ENCODE assay signal across 10 mouse cellular contexts in genomic region chr5:76857103-76858015, GRCm38 (mm10). TPM values are rescaled to one million over a fixed set of nuclear protein-coding genes. Genes with fewer than 3 reads are reported as not detected.
A peak's percentile ranks its signal among the peaks of the same experiment; 100 is the strongest.
DNase-seq lines count a peak whose midpoint lies in the region; ATAC-seq and TF ChIP-seq lines count a peak whose summit lies in the region.
"Had no signal": no experiment of that assay in that cellular context is flagged by ENCODE, and none has a peak within 500 bp of the region (broad histone marks: within the 10 kb centered on the region; RNA-seq: fewer than 3 reads in every experiment).

No protein-coding gene starts in this region.

- no peak for DNase-seq in heart, adult 11 months
- no peak for DNase-seq in heart, postnatal 0 days (ENCODE audit: low spot score)
- DNase-seq in cerebellum, adult 18-20 months: no peak
- no peak for DNase-seq in frontal cortex, postnatal 14 days (ENCODE audit: low spot score in 2 of 2)
- DNase-seq in thymus, postnatal 25 days: no peak

- no peaks in the 10 kb centered on the region for H3K9me3 ChIP-seq in heart, embryonic 12.5 days (replicated peaks)
- no peaks in the 10 kb centered on the region for H3K9me3 ChIP-seq in heart, postnatal 0 days (replicated peaks; ENCODE audit: control insufficient read depth, low read length)

- peak overlapping the region; percentile 67 for H3K4me3 ChIP-seq in heart, embryonic 12.5 days
- H3K4me3 ChIP-seq in brown adipose tissue, adult 24 weeks (ENCODE audit: insufficient read depth, low read depth, low read length): peak overlapping the region; percentile 16; the same call in 1 of the 2 replicates
- peak overlapping the region; percentile 61 for H3K4me3 ChIP-seq in heart, postnatal 0 days (ENCODE audit: low read depth, low read length)
- H3K4me3 ChIP-seq: erythroblast, embryonic 14.5 days had no signal

- H3K4me2 ChIP-seq in heart, embryonic 12.5 days: peak overlapping the region; percentile 99
- H3K4me2 ChIP-seq in heart, postnatal 0 days (ENCODE audit: low read depth, low read length): peak overlapping the region; percentile 82

- peak overlapping the region; percentile 86 for H3K9ac ChIP-seq in heart, embryonic 12.5 days
- peak overlapping the region; percentile 54 for H3K9ac ChIP-seq in heart, postnatal 0 days (replicated peaks; ENCODE audit: low read depth, low read length)

- peak overlapping the region; percentile 82 for H3K27ac ChIP-seq in heart, embryonic 12.5 days (ENCODE audit: poor library complexity, severe bottlenecking)
- no peak overlapping the region for H3K27ac ChIP-seq in brown adipose tissue, adult 24 weeks (replicated peaks; ENCODE audit: low read depth, low read length)
- H3K27ac ChIP-seq in heart, postnatal 0 days (ENCODE audit: low read depth): peak overlapping the region; percentile 61

- ATAC-seq in heart, embryonic 12.5 days (ENCODE audit: insufficient number of reproducible peaks, low FRiP score): 0 out of 2 replicates have a peak, but pooled peaks have one; percentile 31
- ATAC-seq in heart, postnatal 0 days (ENCODE audit: insufficient read depth, low read depth): peak; percentile 22
- ATAC-seq in megakaryocyte progenitor cell, adult 5-6 weeks (replicated peaks; ENCODE audit: poor library complexity): peak; percentile 27; the same call in 1 of the 2 replicates

- H3K27me3 ChIP-seq in heart, embryonic 12.5 days (replicated peaks): peaks cover 17% of the 10 kb centered on the region; the same call in 1 of the 2 replicates
- H3K27me3 ChIP-seq in heart, postnatal 0 days (ENCODE audit: control insufficient read depth, insufficient read depth, low read length): peaks cover 16% of the 10 kb centered on the region; the same call in 1 of the 2 replicates
- H3K27me3 ChIP-seq: CH12.LX had no signal

- peaks cover 56% of the 10 kb centered on the region for H3K4me1 ChIP-seq in heart, embryonic 12.5 days (replicated peaks)
- H3K4me1 ChIP-seq in brown adipose tissue, adult 24 weeks (ENCODE audit: control insufficient read depth, insufficient read depth, insufficient read length, low read length): no peaks in the 10 kb centered on the region; the same call in 1 of the 2 replicates
- H3K4me1 ChIP-seq in heart, postnatal 0 days (ENCODE audit: control insufficient read depth, insufficient read depth): peaks cover 24% of the 10 kb centered on the region

- TF ChIP-seq CTCF in heart, postnatal 0 days (IDR thresholded peaks at IDR 0.05; ENCODE audit: low read depth): no peak

- TF ChIP-seq EP300 in heart, postnatal 0 days (IDR thresholded peaks at IDR 0.05; ENCODE audit: low read depth): no peak

- 3% methylated on average over 62 of the region's 62 CpGs for WGBS in heart, embryonic 12.5 days
- WGBS in heart, postnatal 0 days: 4% methylated on average over 61 of the region's 62 CpGs

- no peaks in the 10 kb centered on the region for H3K36me3 ChIP-seq in heart, embryonic 12.5 days
- no peaks in the 10 kb centered on the region for H3K36me3 ChIP-seq in heart, postnatal 0 days (replicated peaks; ENCODE audit: control insufficient read depth, insufficient read depth, low read length)

RNA-seq across cellular contexts. Expression of gene Aasdh, which starts 48.0 kb away (rescaled TPM):
- 16.4 and 17.8 TPM in 2 replicates for polyA plus RNA-seq in heart, embryonic 12.5 days (2016; fragmentation: Nextera tagmentation; extraction: Ambion mirVana)
- polyA plus RNA-seq in brown adipose tissue, adult 24 weeks (2012; ENCODE audit: insufficient read depth, insufficient read length, missing spikeins): 4.4 and 5.7 TPM in 2 replicates
- total RNA-seq in heart, postnatal 0 days (2014; rRNA removed; ENCODE audit: low replicate concordance): 12.1 and 16.4 TPM in 2 replicates
- 8.7 and 9.6 TPM in 2 replicates for polyA plus RNA-seq in heart, postnatal 0 days (2015; fragmentation: Nextera tagmentation; extraction: Ambion mirVana)
- total RNA-seq in megakaryocyte progenitor cell, adult 5-6 weeks (2015): 17.9 and 20.1 TPM in 2 replicates
- 27.3 and 35.1 TPM in 2 replicates for total RNA-seq in megakaryocyte progenitor cell, adult 5-6 weeks (2017)

Comparison
In these comparisons a context has a peak if more than half of its experiments do, and no peak if none do; other contexts are left out.
1. H3K4me3 ChIP-seq: peak in every context shown above with its lines; median percentile 67 in heart, embryonic 12.5 days; 61 in heart, postnatal 0 days; 16 in brown adipose tissue, adult 24 weeks.